In the genomic region with DNA sequence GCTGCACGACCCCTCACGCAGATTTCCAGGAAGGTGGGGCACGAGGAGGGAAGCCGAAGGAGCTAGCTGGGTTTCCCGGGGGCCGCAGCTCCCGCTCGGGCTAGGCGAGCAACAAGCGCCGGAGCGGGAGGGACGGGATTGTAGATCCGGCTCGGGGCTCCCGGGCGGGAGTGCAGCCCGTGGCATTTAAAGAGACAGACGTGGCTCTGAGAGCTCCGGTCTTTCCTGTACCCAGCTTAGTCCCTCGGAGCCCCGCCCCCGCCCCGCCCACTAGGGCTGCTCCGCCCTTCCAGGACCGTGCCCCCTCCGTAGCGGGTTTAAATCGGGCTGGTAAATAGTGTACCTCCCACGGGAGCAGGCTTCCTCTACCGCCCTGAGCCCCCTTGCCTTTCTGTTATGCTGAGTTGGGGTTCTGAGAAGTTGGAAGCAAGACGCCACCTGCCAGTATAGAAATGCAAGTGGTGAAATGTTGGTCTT, we compare ENCODE assay signal across 8 mouse cellular contexts. TPM values are rescaled to one million over a fixed set of nuclear protein-coding genes. Genes with fewer than 3 reads are reported as not detected.
DNase-seq lines count a peak whose midpoint lies in the region; ATAC-seq lines count a peak whose summit lies in the region.

No protein-coding gene starts in this region.

- under 1% methylated on average over 32 of the region's 32 CpGs for WGBS in hindbrain, embryonic 13.5 days

- peaks cover 10% of the 10 kb centered on the region for H3K27me3 ChIP-seq in hindbrain, embryonic 13.5 days

- ATAC-seq in hindbrain, embryonic 13.5 days (ENCODE audit: low FRiP score) = peak; percentile 85

- peak overlapping the region; percentile 71 for H3K4me3 ChIP-seq in hindbrain, embryonic 13.5 days

- H3K4me1 ChIP-seq in hindbrain, embryonic 13.5 days (replicated peaks) = peaks cover 26% of the 10 kb centered on the region

- peak overlapping the region; percentile 100 for H3K4me2 ChIP-seq in hindbrain, embryonic 13.5 days

- peak overlapping the region; percentile 79 for H3K27ac ChIP-seq in hindbrain, embryonic 13.5 days

- H3K9ac ChIP-seq in hindbrain, embryonic 13.5 days = peak overlapping the region; percentile 81

- no peaks in the 10 kb centered on the region for H3K9me3 ChIP-seq in hindbrain, embryonic 13.5 days

- no peaks in the 10 kb centered on the region for H3K36me3 ChIP-seq in hindbrain, embryonic 13.5 days

- peak; percentile 43 for DNase-seq in NIH3T3 (ENCODE audit: low read depth)
- peak; percentile 90 to 94 for DNase-seq in cerebellum, postnatal 10 days
- DNase-seq in frontal cortex, postnatal 14 days (ENCODE audit: low spot score in 2 of 2) = peak; percentile 85 to 87
- peak; percentile 78 to 80 for DNase-seq in layer of hippocampus, postnatal 25 days (ENCODE audit: extremely low spot score in 1 of 2, low spot score in 1 of 2)
- DNase-seq in lung, postnatal 14 days = peak; percentile 94
- peak; percentile 93 for DNase-seq in ovary, postnatal 36 days (ENCODE audit: low spot score)
- DNase-seq in thymus, postnatal 14 days = peak; percentile 96

RNA-seq across cellular contexts. Expression of gene Fam84b, which starts 28.8 kb away (rescaled TPM):
- polyA plus RNA-seq in hindbrain, embryonic 13.5 days (2015; fragmentation: Nextera tagmentation; extraction: Ambion mirVana) = 8.9 and 15.4 TPM in 2 replicates
- 10 to 100 TPM; 14.4 to 17.6 TPM for total RNA-seq in layer of hippocampus, postnatal 25 days (2021)

Comparison
In these comparisons a context has a peak if more than half of its experiments do, and no peak if none do; other contexts are left out.
1. Peak in every context shown above with its lines: DNase-seq, ATAC-seq, H3K4me3 ChIP-seq and H3K27ac ChIP-seq.
2. DNase-seq: peak in every context shown above with its lines; median percentile 96 in thymus, postnatal 14 days; 94 in lung, postnatal 14 days; 93 in ovary, postnatal 36 days; 92 in cerebellum, postnatal 10 days; 86 in frontal cortex, postnatal 14 days; 79 in layer of hippocampus, postnatal 25 days; 43 in NIH3T3.